Mouse (Mus musculus) heart, postnatal 10 days (tissue): ENCODE data around the gene Shb. TPM values are rescaled to one million over a fixed set of nuclear protein-coding genes. Genes with fewer than 3 reads are reported as not detected.

Experiments used
- DNase-seq, 2 experiments: peaks; one replicate each; pipeline ENCODE4 v3.0.0; 2021
- intact Hi-C: fragments of 180-260 bp; cut with DNase I; formaldehyde crosslinking; loops from one replicate; pipeline ENCODE4 v1.15.1; 2025
- total RNA-seq, 2 experiments: library from RNA; stranded (reverse); gene quantifications; 2 replicates each; pipeline ENCODE4 v1.2.3; 2021

The Shb gene
- total RNA-seq, 2 experiments from 2014 or later: 67.9 to 71.6 TPM

DNA sequence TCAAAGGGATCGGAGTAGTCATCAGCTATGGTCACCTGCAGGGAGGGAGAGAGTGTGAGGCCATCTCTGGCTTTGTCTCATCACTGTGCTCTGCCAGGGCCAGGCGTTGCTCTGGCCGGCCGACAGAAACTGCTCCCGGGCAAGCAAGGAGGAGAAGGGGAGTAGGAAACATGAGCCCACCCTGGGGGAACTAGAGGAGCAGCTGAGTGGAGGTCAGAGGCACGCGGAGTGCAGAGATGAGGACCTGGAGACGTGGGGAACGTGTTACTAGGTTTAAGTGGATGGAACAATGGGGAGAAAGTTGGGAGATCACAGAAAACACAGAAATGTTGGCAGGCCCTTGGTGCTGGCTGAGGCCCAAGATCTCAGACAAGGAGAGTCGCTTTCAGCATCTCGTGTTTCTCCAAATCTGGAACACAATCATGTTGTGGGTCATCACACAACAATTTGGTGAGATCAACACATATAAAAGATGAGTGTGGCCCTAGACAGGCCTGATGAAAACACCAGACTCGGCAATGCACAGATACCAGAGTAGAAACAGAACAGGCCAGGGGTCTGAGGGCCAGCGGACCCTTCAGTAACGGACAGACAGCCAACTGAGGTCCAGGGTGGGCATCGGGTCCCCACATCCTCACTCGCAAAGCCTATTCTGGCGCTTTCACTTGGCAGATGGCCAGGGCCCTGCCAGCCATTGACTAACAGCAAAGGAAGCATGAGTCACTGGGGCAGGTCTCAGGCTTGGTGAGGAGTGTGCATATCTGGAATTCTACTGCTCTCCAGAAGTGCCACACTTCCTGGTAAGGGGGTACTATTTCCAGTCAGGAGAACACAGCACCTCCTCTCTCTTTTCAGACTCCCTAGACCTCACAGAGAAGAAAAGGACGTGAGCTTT lies 42.9 kb downstream of the Shb start:
- peak; percentile 82 for DNase-seq
- intact Hi-C loops: no loop called here

GRCm38 (mm10) chr4:45487681-45488081 lies 44.6 kb downstream of the Shb start:
- intact Hi-C loops: loop anchor here (2.0 kb wide), 1 partner anchor 41 kb away; no protein-coding TSS in a partner anchor

DNA sequence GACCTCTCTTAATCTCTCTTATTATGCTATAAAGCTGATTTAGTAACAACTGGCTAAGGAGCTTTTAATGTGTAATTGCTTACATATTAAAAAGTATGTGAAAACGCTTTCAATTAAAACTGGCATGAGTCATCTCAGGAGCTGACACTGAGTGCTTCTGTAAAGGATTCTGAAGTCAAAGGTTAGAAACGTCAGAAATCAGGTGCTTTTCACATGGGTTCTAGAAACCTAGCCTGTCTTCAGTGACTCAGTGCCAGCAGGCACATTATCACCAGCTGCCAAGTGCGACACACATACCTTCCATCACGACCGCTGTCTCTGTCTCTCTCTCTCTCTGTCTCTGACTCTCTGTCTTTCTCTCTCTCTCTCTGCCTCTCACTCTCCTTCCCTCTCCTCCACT lies 47.2 kb downstream of the Shb start:
- DNase-seq: no peak
- intact Hi-C loops: no loop called here

More at GRCm38 (mm10) chr4:45487681-45488081, 44.6 kb downstream of the Shb start:
- DNase-seq: peak in 1 of 2 experiments; percentile 58

GRCm38 (mm10) chr4:45483271-45484245 lies 48.7 kb downstream of the Shb start:
- peak; percentile 86 to 88 for DNase-seq
- intact Hi-C loops: no loop called here

DNA sequence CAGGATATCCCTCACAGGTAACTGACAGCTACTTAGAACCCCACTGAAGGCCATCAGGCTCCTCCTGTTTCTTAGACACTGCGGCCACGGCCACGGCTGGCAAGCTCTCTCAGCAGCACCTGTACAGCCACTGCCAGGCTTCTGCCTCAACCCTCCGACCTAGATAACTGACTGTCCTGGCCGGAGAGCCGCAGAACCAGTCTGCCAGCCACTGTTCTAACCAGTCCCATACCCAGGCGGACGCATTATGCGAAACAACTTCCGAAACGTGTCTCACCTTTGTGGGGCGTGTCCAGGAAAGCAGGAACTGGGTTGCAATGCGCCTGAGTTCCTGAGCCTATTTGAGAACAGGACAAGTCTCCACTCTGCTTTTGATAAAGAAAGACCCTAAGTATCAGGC lies 50.0 kb downstream of the Shb start:
- intact Hi-C loops: no loop called here
- no peak for DNase-seq

DNA sequence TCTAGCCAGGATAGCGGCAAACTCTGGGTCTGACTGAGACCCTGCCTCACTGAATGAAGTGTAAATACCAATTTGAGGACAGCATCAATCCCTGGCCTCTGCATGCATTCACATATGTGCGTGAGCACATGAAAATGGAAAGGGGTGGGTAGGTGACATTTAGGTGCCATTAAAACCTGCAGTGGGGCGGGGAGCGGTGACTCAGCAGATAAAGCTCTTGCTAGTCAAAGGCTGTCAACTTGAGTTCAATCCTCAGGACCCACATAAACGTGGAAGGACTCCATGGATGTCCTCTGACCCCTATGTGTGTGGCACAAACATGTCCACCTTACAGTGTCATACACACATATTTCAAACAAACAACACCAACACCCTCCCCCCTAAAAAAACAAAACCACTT lies 50.8 kb downstream of the Shb start:
- DNase-seq: no peak
- intact Hi-C loops: no loop called here

DNA sequence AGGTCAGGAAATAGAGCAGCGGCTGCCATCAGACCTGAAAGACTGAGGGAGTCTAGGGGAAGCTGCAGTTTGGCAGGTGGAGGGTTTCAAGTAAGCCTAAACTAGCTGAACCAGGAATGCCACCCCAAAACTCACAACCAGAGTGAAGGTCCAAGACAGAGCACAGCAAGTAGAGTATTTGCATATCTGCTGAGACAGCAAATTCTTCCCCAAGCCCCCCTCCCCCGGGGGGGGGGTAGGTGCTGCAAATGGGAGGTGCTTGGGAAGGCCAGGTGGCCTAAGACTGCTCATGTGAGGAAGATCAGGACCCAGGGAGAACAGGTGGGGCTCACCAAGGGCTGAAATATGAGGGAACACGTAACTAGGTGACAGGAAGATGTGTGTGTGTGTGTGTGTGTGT lies 51.7 kb downstream of the Shb start:
- no peak for DNase-seq
- intact Hi-C loops: no loop called here

DNA sequence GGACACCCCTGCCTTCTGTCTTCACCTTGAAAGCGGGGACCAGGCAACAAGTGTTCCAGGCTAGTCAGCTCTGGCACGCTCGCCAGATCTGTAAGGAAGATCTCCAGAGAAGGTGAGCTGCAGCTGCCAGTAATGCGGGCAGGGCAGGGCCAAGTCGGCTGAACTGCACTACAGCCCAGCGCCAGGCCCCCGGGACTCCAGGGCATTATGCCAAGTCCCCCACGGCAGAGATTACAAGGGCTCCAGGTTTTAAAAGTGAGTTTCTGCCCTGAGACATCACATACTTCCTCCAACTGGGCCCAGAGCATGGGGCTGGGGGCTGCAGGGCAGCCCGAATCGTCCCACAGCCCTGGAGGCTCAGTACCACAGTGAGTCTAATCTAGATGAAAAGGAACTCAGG lies 52.8 kb downstream of the Shb start:
- DNase-seq: no peak
- intact Hi-C loops: no loop called here

DNA sequence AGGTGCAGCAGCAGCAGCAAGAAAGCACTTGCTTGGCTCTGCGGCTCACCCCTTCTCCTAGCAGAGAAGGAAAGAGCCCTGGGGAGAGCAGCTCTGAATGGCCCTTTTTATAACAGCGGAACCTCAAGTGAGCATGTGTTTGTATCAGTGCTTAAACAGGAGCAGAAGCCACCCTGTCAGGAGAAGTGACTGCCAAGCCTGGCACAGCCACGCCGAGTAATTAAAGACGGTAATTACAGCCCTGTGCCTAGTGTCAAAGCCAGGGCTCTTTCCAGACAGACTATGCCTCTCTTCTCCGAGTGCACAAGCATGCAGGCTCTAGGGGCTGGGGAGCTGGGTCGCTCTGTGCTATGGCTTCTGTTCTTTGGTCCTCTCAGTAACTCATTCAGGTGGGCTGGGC lies 54.1 kb downstream of the Shb start:
- peak in 1 of 2 experiments; percentile 67 for DNase-seq
- intact Hi-C loops: no loop called here

DNA sequence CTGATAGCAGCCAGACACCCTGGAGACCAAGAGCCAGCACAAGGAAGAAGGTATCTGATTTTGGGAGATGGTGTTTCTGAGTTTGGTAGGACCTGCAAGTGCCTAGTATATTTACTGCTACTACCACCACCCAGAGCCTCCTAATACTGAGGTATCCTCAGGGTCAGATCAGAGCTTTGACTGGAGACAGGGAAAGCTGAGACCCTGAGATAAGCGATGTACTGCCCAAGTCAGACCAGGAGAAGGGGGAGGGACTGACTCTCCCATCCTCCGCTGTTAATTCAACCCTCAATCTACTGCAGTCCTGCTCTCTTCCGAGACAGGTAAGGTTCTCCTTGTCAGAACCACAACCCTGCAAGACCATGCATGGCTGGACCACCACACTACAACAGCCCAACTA lies 55.2 kb downstream of the Shb start:
- DNase-seq: no peak
- intact Hi-C loops: no loop called here

DNA sequence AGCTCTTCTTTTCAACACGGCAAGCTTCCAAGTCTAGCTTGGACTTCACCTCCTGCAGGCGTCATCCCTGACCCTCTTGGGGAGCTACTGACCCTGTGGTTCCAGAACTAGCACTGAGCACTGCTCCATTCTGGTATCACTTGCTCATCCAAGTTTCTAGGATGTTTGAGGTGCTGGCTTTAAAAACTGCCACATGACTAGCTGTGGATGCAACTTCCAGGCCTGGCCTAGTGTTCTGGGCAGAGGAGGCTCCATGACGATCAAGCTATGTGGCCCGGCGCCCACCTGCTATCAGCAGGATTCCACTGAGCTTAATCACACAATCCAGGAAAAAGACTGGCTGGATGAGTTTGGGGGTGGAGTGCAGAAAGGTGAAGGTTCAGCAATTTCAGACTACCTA lies 57.4 kb downstream of the Shb start:
- intact Hi-C loops: no loop called here
- peak; percentile 87 to 89 for DNase-seq

GRCm38 (mm10) chr4:45474131-45474530 lies 58.1 kb downstream of the Shb start:
- DNase-seq: no peak
- intact Hi-C loops: no loop called here

DNA sequence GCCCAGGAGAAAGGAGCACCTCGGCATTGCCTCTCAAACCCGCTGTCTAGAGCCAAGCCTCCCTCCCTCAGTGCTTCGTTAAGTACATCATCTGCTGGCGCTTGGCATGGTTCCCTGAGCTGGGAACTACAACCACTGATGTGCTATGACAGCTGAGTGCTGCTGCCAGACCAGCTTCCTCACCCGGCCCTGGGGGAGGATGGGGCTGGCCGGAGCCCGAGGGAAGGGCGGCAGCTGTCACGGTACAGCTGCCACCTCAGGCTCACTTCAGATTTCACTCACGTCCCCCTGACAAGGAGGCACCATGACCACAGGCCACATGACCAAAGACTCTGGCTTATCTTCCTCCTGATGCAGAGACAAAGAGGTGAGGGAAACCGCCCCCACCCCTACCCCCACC lies 59.1 kb downstream of the Shb start:
- intact Hi-C loops: loop anchor here (2.0 kb wide), 1 partner anchor 56 kb away; no protein-coding TSS in a partner anchor
- peak; percentile 90 to 92 for DNase-seq

DNA sequence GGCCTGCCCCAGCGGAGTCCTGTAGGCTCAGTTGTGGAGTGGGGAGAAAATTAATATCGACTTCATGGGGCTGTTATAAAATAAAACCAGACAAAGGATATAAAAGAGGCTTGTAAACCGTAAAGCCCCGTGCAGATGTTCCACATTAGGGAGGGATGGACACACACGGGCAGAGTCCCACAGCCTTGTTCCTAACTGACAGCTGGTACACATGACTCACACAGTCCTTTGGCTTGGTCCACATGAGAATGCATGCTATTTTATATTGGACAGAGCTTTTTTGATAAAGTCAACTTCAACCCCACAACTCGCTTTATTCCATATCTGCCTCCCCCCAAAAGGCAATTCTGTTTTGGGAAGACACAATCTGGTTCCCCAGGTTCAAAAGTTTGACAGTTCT lies 59.6 kb downstream of the Shb start:
- intact Hi-C loops: loop anchor here (2.0 kb wide), 1 partner anchor 56 kb away; no protein-coding TSS in a partner anchor
- no peak for DNase-seq

DNA sequence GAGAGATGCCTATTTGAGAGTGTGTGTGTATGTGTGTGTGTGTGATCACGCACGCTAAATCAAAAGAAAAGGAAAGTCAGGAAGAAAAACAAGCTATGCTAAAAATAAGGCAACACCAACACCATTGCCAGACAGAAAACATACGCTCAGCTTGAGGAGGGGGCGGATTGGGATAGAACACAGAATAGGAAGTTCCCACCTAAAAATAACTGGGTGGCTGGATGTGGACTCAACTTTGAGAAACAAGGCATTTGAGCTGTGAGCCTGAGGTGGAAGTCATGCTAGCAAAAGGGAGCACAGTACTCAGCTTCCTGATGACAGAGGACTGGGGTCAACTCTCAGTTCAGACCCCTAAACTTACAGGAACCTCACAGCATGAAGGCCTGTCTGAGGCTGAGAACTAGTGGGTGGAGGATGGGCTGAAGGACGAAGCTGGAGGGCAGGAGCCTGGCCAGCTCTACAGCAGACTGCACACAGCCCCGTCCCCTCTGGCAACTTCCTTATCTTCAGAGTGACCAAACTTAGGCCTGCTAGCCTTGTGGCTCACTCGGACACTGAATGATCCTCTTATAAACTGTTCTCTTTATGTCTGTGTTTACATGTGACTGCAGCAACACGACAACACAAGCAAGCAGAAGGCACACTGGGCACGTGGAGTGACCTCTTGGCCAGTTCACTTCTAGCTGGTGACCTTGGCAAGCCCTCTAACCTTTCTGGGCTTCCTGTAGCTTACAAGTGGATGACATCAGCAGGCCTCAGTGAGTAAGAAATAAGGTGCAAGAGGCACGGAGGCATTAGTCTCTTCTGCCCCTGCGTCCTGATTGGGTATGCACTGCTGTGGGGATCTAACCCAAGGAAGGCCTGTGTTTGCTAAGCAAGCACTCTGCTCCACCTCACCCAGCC lies 60.4 kb downstream of the Shb start:
- DNase-seq: peak; percentile 79 to 80
- intact Hi-C loops: loop anchor here (2.0 kb wide), 1 partner anchor 57 kb away; no protein-coding TSS in a partner anchor

DNA sequence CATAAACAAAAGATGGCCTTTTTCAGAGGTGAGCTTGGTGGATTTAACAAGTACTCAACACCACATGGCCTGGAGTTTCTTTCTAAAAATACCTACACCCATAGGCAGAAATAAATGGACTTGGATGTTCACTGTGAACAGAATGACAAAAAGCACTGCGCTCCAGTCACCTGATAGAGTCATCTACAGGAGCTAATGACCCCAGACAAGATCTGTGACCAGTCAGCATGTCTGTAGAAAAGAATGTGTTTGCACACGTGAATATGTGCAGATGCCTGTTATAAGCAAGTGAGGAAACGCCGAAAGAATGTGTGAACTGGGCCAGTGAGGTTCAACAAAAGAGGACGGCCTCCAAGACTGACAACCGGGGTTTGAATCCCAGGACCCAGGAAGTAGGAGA lies 63.2 kb downstream of the Shb start:
- intact Hi-C loops: no loop called here
- DNase-seq: peak in 1 of 2 experiments; percentile 71

- intact Hi-C loops: no loop called here
Measured at GRCm38 (mm10) chr4:45468507-45468906, 63.8 kb downstream of the Shb start.

DNA sequence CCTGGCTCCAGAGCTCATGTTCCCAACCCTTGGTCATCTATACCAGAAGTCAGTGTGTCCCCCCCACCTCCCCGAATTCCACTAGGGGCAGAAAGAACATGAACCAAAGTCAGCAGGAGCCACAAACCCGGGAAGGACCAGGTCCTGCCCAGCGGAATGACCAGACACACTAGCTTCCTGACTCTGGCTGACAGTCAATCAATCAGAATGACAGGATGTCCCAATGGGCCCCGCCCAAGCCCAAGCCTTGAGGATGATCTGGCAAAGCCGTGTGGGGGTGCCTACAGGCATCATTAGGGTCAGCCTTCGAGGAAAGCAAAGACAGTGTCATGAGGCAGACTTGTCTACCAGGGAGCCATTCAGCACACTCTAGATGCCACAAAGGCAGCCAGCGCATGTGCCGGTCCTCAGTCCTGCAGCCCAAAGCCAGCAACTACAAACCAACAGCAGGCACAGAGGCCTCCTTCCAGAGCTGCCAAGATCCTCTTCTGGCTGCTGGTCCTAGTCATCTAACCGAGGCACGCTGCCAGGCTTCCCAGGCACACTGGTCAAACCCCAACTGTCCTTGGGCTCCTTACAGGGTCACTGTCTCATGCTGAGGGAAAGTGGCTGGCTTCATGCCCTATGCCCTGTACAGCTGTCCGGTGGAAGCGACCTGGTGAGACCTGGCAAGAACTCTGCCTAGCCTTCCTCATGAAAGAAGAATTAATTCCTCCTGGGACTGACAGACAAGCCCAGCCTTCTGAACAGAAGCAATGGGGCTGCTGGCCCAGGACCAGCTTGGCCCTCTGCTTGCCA lies 65.0 kb downstream of the Shb start:
- intact Hi-C loops: no loop called here
- peak; percentile 90 to 92 for DNase-seq

More at GRCm38 (mm10) chr4:45468507-45468906, 63.8 kb downstream of the Shb start:
- no peak for DNase-seq

- no peak for DNase-seq
- intact Hi-C loops: loop anchor here (5.0 kb wide), 1 partner anchor 43 kb away; no protein-coding TSS in a partner anchor
Measured at GRCm38 (mm10) chr4:45464941-45465340, 67.3 kb downstream of the Shb start.
